Mouse (Mus musculus): ENCODE results near the gene Rp9. TPM values are rescaled to one million over a fixed set of nuclear protein-coding genes. Genes with fewer than 3 reads are reported as not detected.

The Rp9 gene
- 61.2 and 66.2 TPM in 2 replicates for polyA plus RNA-seq (2015; fragmentation: Nextera tagmentation; extraction: Ambion mirVana)

DNA sequence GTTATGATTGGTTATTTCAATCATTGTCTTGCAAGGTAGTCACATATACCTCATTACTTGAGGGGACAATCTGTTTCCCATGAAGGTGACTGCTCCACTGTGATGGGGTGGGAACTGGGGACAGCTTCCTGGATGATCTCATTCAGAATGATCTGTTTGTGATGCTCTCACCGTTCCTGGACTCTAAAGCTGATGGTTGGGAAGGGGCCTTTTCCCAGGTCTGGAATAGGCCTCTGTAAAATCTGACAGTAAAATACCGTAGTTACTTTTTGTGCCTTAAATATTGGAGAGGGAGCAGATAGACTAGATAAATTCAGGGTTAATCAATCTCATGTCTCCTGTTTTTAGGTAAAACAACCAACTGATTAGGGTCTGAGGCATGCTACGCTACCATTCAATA lies at the start of gene Rp9:
Rp9 (minus strand) TSS at position 101 of the 400 bp plus-strand sequence.
- no peaks in the 10 kb centered on the region for H3K9me3 ChIP-seq (replicated peaks)
- H3K27ac ChIP-seq: no peak within 1 kb of the TSS; the same call in 1 of the 2 replicates
- H3K9ac ChIP-seq: peak within 1 kb of the TSS; percentile 94; the same call in 1 of the 2 replicates
- H3K4me1 ChIP-seq: peaks cover 10% of the 10 kb centered on the region
- peak within 1 kb of the TSS; percentile 88 for H3K4me3 ChIP-seq
- no peaks in the 10 kb centered on the region for H3K27me3 ChIP-seq
- WGBS: 87% methylated on average over 3 of the region's 3 CpGs
- H3K36me3 ChIP-seq (ENCODE audit: poor library complexity, severe bottlenecking): peaks cover 8% of the 10 kb centered on the region
- ATAC-seq: no peak
- H3K4me2 ChIP-seq: peak within 1 kb of the TSS; percentile 85

DNA sequence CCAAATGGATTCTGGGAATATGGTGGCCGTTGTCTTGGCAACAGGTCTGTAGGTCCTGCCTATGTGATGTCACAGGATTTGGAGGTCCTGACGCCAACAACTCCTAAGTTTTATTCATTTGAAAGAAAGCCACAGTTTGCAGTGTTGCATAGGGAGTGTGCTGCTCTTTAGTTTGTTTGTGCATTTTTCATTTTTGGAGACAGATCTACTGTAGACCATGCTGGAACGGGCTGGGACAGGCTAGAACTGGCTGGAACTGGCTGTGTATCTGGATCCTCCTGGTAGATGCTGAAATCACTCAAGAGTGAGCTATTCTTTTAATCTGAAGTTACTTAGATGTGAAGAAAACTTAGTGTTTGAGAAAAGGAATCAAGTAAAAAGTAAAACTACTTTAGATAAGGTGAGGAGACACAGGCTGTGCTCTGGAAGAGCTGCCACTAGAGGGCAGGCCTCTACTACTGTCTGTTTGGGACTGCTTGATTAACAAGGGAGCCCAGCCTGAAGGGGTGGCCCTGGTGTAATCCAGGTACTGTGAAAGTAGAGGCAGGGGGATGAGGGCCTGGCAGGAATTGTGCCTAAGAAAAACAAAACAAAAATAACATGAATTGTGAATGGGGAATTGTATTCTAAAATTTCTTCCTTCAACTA lies 49.0 kb upstream of the Rp9 start:
- Histone ChIP-seq H3K4me2 (no peak overlapping the region), H3K27me3 (no peaks in the 10 kb centered on the region), H3K9me3 (replicated peaks) (peaks cover 7% of the 10 kb centered on the region; the same call in 1 of the 2 replicates), H3K36me3 (ENCODE audit: poor library complexity, severe bottlenecking) (0 out of 2 replicates have a peak, but pooled peaks cover 2% of the 10 kb centered on the region), H3K4me3 (no peak overlapping the region), H3K9ac (no peak overlapping the region), H3K27ac (no peak overlapping the region), H3K4me1 (no peaks in the 10 kb centered on the region)
- 90% methylated on average over 3 of the region's 3 CpGs for WGBS
- ATAC-seq: peak; percentile 84

DNA sequence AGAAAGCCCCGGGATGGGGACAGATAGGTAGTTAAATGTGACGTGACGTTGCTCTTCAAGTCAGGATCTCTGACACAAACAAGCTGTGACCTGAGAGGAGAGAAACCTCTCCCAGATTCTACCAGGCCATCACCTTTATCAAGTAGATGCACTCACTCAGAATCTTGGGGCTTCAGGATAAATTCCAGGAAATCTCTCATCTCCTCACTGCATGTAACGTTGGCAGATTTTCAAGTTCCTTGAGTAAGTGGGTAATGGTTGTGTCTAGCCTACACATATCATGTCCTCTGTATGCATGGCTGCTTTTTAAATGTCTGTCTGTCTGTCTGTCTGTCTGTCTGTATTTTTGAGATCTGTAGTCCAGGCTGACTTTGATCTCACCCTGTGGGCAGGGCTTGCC lies 45.5 kb upstream of the Rp9 start:
- ATAC-seq: no peak
- no peaks in the 10 kb centered on the region for H3K4me1 ChIP-seq
- H3K9ac ChIP-seq: no peak overlapping the region
- 0 out of 2 replicates have a peak, but pooled peaks cover 2% of the 10 kb centered on the region for H3K36me3 ChIP-seq (ENCODE audit: poor library complexity, severe bottlenecking)
- H3K27me3 ChIP-seq: no peaks in the 10 kb centered on the region
- no peak overlapping the region for H3K4me3 ChIP-seq
- no peak overlapping the region for H3K27ac ChIP-seq
- WGBS: 95% methylated on average over 4 of the region's 4 CpGs
- no peak overlapping the region for H3K4me2 ChIP-seq
- H3K9me3 ChIP-seq (replicated peaks): no peaks in the 10 kb centered on the region

DNA sequence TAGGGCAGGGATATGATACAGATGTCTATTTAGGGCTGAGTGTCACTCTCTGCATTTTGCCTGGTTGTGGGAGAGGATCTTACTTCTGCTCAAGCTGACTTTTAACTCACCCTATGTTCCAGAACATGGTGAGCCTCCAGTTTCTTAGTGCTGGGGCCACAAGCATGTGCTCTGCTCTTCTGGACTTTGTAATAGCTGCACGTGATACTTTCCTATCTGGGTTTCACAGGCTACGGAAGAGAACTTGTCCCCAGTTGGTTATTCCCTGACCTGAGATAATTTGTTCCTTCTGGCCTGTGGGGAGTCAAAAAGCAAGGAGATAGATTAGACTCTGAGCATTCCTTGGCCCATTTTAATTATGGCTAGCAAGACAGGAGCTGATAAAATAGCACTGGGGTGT lies 36.0 kb upstream of the Rp9 start:
- 92% methylated on average over 2 of the region's 2 CpGs for WGBS
- no peaks in the 10 kb centered on the region for H3K9me3 ChIP-seq (replicated peaks)
- H3K4me2 ChIP-seq: no peak overlapping the region

DNA sequence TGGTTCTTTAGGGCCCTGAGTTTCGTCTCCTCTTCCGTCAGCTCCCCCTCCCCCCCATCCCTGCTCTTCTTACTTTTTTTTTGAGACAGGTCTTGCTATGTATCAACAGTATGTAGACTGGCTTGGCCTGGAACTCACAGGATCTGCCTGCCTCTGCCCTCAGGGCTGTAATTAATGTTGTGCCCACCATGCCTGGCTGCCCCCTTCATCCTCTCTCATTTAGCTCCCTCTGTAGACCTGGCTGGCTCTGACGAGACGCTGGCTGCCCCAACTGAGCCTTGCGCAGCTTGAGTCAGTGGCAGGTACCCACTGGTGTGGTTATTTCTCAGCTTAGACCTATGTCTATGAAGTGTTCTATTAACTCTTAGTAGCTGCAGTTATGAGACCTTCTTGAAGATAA lies 34.0 kb upstream of the Rp9 start:
- Histone ChIP-seq H3K27me3 (no peaks in the 10 kb centered on the region), H3K4me3 (no peak overlapping the region), H3K4me2 (no peak overlapping the region), H3K27ac (no peak overlapping the region), H3K9me3 (replicated peaks) (no peaks in the 10 kb centered on the region), H3K36me3 (ENCODE audit: poor library complexity, severe bottlenecking) (0 out of 2 replicates have a peak, but pooled peaks cover 8% of the 10 kb centered on the region), H3K4me1 (peaks cover 8% of the 10 kb centered on the region), H3K9ac (no peak overlapping the region)
- no peak for ATAC-seq
- WGBS: 70% methylated on average over 5 of the region's 5 CpGs

More for the DNA sequence above, 36.0 kb upstream of the Rp9 start:
- no peak overlapping the region for H3K4me3 ChIP-seq
- H3K27ac ChIP-seq: no peak overlapping the region
- peaks cover 8% of the 10 kb centered on the region for H3K4me1 ChIP-seq
- no peaks in the 10 kb centered on the region for H3K27me3 ChIP-seq
- H3K36me3 ChIP-seq (ENCODE audit: poor library complexity, severe bottlenecking): no peaks in the 10 kb centered on the region
- ATAC-seq: no peak
- H3K9ac ChIP-seq: no peak overlapping the region

DNA sequence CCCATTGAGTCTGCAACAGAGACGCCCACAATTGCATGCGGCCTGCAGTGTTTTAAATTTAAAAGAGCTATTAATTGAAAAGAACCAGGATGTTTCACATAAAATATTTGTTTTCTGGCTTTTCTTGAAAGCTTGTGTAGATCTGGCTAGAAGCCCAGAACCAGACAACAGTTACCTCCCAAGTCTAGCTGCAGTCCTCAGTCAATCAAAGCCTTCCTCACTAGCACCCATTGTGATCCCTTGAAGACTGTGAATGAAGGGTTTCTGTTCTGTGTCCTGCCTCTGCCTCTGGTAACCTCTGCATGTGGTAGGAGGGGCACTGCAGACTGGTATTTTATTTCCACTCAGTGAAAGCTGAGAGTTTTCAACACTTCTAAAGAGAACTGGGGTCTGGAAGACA lies 33.4 kb upstream of the Rp9 start:
- no peak overlapping the region for H3K9ac ChIP-seq
- H3K27me3 ChIP-seq: no peaks in the 10 kb centered on the region
- H3K9me3 ChIP-seq (replicated peaks): no peaks in the 10 kb centered on the region
- H3K4me2 ChIP-seq: no peak overlapping the region
- H3K4me3 ChIP-seq: no peak overlapping the region
- peaks cover 8% of the 10 kb centered on the region for H3K4me1 ChIP-seq
- 35% methylated on average over 2 of the region's 2 CpGs for WGBS
- no peak overlapping the region for H3K27ac ChIP-seq
- ATAC-seq: 0 out of 2 replicates have a peak, but pooled peaks have one; percentile 38
- H3K36me3 ChIP-seq (ENCODE audit: poor library complexity, severe bottlenecking): 0 out of 2 replicates have a peak, but pooled peaks cover 8% of the 10 kb centered on the region

DNA sequence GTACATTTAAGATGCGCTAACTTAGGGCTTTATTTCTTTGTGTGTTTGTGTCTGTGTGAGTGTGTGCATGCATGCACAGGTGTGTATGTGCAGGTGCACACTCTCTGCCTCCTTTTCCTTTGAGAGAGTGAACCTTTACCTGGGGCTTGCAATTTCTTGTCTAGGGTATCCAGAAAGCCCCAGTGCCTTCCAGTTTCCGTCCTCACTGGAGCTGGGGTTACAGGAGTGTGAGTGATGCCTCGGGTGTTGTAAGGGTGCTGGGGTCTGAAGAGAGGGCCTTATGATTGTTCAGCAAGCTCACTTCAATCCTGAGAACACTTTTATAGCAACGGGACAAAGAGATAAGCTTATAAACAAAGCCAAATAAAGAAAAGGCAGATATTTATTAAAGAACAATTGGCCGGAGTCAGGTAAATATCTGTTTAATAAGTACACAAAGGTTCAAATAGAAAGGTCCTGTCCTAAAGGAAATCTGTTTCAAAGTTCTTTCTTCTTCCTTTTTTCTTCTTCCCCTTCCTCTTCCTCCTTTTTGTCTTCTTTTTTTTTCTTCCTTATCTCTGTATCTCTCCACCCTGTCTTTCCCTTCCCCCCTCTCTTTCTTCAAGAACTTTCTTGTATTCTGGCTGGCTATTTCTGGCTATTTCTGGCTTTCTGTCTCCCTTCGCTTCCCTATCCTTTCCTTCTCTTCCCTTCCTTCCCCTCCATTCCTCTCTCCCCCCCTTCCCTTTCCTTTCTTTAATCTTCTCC lies 27.7 kb upstream of the Rp9 start:
- Histone ChIP-seq H3K27ac (no peak overlapping the region), H3K27me3 (no peaks in the 10 kb centered on the region), H3K4me1 (no peaks in the 10 kb centered on the region), H3K9ac (no peak overlapping the region), H3K36me3 (ENCODE audit: poor library complexity, severe bottlenecking) (0 out of 2 replicates have a peak, but pooled peaks cover 8% of the 10 kb centered on the region), H3K4me3 (no peak overlapping the region), H3K9me3 (replicated peaks) (no peaks in the 10 kb centered on the region), H3K4me2 (no peak overlapping the region)
- WGBS: 86% methylated on average over 6 of the region's 6 CpGs
- ATAC-seq: no peak

DNA sequence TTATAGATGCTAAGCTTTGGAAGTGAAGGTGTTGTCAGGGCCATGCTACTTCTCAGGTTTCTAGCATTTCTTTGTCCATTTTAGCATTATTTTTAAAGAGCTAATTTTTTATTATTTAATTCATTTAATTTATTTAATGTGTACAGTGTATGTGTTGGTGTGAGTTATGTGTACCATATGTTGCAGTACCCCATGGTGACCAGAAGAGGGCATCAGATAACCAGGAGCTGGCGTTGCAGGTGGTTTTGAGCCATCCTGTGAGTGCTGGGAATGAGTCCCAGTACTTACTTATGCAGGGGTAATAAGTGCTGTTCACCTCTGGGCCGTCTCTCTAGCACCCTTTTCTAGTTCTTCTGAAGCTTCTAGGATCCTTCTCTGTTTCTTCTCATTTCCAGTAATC lies 25.6 kb upstream of the Rp9 start:
- no peaks in the 10 kb centered on the region for H3K27me3 ChIP-seq
- no peak overlapping the region for H3K9ac ChIP-seq
- H3K4me1 ChIP-seq: no peaks in the 10 kb centered on the region
- WGBS: 89% methylated on average over 2 of the region's 2 CpGs
- 0 out of 2 replicates have a peak, but pooled peaks cover 8% of the 10 kb centered on the region for H3K36me3 ChIP-seq (ENCODE audit: poor library complexity, severe bottlenecking)
- no peak overlapping the region for H3K4me2 ChIP-seq
- H3K4me3 ChIP-seq: no peak overlapping the region
- H3K27ac ChIP-seq: no peak overlapping the region
- ATAC-seq: no peak
- no peaks in the 10 kb centered on the region for H3K9me3 ChIP-seq (replicated peaks)

DNA sequence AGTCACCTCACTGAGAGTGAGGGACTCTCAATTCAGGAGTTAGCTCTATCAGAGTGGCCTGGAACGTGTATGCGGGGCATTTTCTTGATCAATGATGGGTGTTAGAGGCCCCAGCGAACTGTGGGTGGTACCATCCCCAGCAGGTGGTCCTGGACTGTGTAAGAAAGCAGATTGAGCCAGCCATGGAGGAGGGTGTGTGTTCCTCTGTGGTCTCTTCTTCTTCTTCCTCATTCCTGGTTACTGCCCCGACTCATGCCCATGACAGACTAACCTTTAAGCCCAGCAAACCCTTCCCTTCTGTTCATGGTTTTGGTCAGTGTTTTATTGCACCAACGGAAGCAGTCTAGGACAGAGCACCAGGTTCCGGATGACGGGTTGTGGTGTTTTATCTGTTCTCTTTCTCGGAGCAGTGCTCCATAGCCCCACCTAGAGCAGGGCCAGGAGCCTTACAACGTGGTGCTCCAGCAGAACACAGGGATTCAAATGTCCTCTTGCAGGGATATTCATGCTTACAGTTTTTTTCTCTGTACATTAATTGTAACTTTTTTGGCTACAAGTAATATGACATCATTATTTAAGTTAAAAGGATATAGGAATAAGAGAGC lies 24.8 kb upstream of the Rp9 start:
- no peak overlapping the region for H3K4me2 ChIP-seq
- H3K27ac ChIP-seq: no peak overlapping the region
- no peaks in the 10 kb centered on the region for H3K4me1 ChIP-seq
- ATAC-seq: no peak
- H3K27me3 ChIP-seq: no peaks in the 10 kb centered on the region
- no peaks in the 10 kb centered on the region for H3K9me3 ChIP-seq (replicated peaks)
- 0 out of 2 replicates have a peak, but pooled peaks cover 3% of the 10 kb centered on the region for H3K36me3 ChIP-seq (ENCODE audit: poor library complexity, severe bottlenecking)
- H3K9ac ChIP-seq: no peak overlapping the region
- no peak overlapping the region for H3K4me3 ChIP-seq
- 86% methylated on average over 9 of the region's 9 CpGs for WGBS

DNA sequence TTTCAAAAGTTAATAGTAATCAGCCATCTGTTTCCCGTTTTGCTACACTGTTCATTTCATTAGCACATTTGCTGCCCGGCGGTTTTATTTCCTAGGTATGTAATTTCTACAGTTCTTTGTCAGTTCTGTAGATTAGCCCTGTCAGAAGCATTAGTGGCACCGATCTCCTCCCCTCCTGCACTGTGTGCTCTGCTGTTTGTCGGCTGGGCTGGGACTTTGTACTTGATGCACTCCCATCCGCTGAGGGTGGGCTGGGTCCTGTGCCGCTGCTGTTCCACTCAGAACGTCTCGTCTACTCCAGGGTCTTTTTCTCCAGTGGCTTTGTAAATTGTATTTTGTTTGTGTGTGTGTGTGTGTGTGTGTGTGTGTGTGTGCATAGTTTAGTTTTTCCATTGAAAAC lies 19.4 kb upstream of the Rp9 start:
- no peak overlapping the region for H3K27ac ChIP-seq
- H3K27me3 ChIP-seq: no peaks in the 10 kb centered on the region
- H3K4me3 ChIP-seq: no peak overlapping the region
- no peaks in the 10 kb centered on the region for H3K9me3 ChIP-seq (replicated peaks)
- ATAC-seq: no peak
- no peak overlapping the region for H3K4me2 ChIP-seq
- H3K36me3 ChIP-seq (ENCODE audit: poor library complexity, severe bottlenecking): no peaks in the 10 kb centered on the region
- 60% methylated on average over 9 of the region's 9 CpGs for WGBS
- H3K9ac ChIP-seq: no peak overlapping the region
- H3K4me1 ChIP-seq: 0 out of 2 replicates have a peak, but pooled peaks cover 3% of the 10 kb centered on the region

DNA sequence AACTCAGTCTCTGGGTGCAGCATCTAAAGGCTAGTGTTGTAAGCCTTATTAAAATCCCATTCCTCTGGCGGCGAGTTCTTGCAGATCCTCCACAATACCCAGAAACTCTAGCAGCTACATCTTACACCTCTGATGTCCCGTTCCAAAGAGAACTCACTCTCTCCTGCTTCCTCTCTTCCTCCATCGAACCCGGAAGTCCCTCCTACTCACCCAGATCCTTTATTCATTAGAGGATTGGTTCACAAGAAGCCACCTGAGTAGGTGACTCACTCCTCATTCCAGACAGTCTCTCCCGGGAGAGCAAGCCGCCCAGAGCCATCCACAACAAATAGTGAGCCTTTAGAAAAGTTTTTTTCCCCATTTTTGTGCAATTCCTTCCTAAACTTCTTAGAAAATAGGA lies 16.7 kb upstream of the Rp9 start:
- Histone ChIP-seq H3K9ac (no peak overlapping the region), H3K27ac (no peak overlapping the region), H3K4me3 (no peak overlapping the region), H3K36me3 (ENCODE audit: poor library complexity, severe bottlenecking) (no peaks in the 10 kb centered on the region), H3K9me3 (replicated peaks) (no peaks in the 10 kb centered on the region), H3K27me3 (no peaks in the 10 kb centered on the region), H3K4me1 (0 out of 2 replicates have a peak, but pooled peaks cover 3% of the 10 kb centered on the region), H3K4me2 (no peak overlapping the region)
- no peak for ATAC-seq
- WGBS: 92% methylated on average over 7 of the region's 7 CpGs

Measured in forebrain, embryonic 13.5 days (tissue).